Mouse (Mus musculus): ENCODE data around the gene Thrap3. TPM values are rescaled to one million over a fixed set of nuclear protein-coding genes. Genes with fewer than 3 reads are reported as not detected.

The Thrap3 gene
- polyA plus RNA-seq, 1 experiment from 2014 or later = 274 TPM

DNA sequence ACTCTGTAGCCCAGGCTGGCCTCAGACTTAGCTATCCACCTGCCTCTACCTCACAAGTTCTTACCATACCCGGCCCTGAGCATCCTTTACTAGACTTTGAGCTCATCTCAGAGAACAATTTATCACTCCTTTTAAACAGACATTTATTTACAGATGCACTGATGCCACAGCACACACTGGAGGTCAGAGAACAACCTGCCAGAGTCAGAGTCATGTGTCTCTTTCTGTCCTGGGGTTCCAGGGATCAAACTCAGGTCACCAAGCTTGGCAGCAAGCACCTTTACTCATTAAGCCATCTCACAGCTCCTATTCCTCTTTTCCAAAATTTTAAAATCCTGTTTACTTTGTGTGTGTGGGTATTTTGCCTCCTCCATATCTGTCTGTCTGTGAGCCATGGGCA is 2.8 kb upstream of the Thrap3 start:
- no peak overlapping the region for H3K4me2 ChIP-seq (replicated peaks)
- peaks cover 13% of the 10 kb centered on the region for H3K4me1 ChIP-seq
- H3K9ac ChIP-seq (replicated peaks) = no peak overlapping the region
- no peaks in the 10 kb centered on the region for H3K36me3 ChIP-seq
- H3K27ac ChIP-seq (replicated peaks) = no peak overlapping the region
- no peaks in the 10 kb centered on the region for H3K9me3 ChIP-seq
- H3K4me3 ChIP-seq = no peak overlapping the region
- 70% methylated on average over 1 of the region's 1 CpGs for WGBS
- no peaks in the 10 kb centered on the region for H3K27me3 ChIP-seq
- ATAC-seq (ENCODE audit: low FRiP score, low read depth) = no peak

DNA sequence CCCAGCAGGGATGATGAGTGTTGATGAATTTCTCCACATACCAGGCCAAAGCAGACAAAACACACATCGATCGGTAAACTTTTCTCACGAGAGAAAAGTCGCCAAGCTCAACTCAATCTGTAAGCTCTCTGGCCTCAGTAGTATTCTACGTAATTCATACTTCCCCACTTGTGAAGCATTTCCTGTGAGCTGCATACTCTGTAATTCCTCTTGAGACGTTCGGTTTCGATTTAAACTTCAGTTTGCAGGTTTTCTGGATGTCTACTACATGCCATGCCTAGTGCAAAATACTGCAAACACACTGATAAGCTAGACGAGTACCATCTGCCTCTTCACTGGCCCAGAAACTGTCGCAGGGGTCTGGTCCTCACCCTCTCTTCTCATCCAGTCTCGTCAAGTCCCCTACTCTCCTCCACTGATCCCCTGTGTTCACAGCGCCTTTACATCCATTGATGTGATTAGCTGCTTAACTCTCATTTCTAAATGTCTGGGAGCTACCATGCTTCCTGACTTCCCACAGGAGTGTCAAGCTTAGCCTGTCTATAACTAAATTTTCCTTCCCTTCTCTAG is 2.2 kb upstream of the Thrap3 start:
- no peaks in the 10 kb centered on the region for H3K27me3 ChIP-seq
- H3K4me2 ChIP-seq (replicated peaks) = no peak overlapping the region
- H3K9me3 ChIP-seq = no peaks in the 10 kb centered on the region
- no peak overlapping the region for H3K4me3 ChIP-seq
- H3K9ac ChIP-seq (replicated peaks) = no peak overlapping the region
- no peak overlapping the region for H3K27ac ChIP-seq (replicated peaks)
- ATAC-seq (ENCODE audit: low FRiP score, low read depth) = no peak
- WGBS = 90% methylated on average over 12 of the region's 12 CpGs
- peaks cover 19% of the 10 kb centered on the region for H3K4me1 ChIP-seq
- no peaks in the 10 kb centered on the region for H3K36me3 ChIP-seq

DNA sequence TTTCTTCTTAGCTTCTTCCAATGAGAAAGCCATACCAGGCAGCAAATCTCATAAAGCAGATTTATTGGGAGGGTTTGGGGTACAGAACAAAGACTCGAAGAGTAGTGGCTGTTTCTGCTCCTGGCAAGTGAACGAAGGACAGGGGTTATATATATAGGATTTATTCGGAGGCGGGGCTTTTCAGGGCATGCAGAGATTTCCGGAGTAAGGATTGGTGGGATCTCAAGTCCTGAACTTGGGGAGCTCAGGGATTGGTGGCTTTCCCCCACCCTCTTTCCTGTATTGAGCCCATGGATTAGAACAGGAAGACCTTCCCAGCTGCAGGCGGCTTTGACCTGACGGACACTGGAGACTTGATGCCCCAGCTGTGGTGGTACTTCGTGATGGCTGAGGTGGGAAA is 1.5 kb upstream of the Thrap3 start:
- no peak for ATAC-seq (ENCODE audit: low FRiP score, low read depth)
- H3K36me3 ChIP-seq = no peaks in the 10 kb centered on the region
- no peak overlapping the region for H3K4me3 ChIP-seq
- H3K27me3 ChIP-seq = no peaks in the 10 kb centered on the region
- no peaks in the 10 kb centered on the region for H3K9me3 ChIP-seq
- H3K27ac ChIP-seq (replicated peaks) = no peak overlapping the region
- H3K9ac ChIP-seq (replicated peaks) = no peak overlapping the region
- H3K4me2 ChIP-seq (replicated peaks) = no peak overlapping the region
- peaks cover 19% of the 10 kb centered on the region for H3K4me1 ChIP-seq
- 88% methylated on average over 8 of the region's 8 CpGs for WGBS

DNA sequence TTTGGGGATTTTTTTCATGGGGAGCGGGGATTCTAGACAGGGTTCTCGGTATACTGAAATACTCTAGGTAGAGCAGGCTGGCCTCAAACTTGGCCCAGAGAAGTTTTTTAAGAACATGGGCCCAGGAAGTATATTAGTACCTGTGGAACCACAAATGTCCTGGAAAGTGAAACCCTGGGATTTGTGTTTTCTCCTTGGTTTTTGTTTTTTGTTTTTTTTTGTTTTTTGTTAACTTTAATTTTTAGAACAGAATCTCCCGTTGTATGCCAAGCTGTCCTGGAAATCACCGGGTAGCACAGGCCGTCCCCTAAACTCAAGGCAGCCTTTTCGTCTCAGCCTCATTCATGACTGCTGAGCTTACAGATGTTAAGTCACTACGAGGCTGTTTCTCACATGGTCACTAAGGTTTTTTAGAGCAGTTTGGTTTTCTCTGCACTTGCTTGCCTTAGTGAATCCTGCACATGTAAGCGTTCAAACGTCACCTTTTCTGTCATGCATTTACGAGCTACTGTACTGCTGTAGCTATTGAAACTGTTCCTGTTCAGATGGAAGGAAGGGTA is 856 bp upstream of the Thrap3 start:
- H3K4me2 ChIP-seq (replicated peaks) = peak overlapping the region; percentile 56
- no peaks in the 10 kb centered on the region for H3K27me3 ChIP-seq
- H3K27ac ChIP-seq (replicated peaks) = peak overlapping the region; percentile 80
- peak overlapping the region; percentile 55 for H3K9ac ChIP-seq (replicated peaks)
- no peaks in the 10 kb centered on the region for H3K9me3 ChIP-seq
- H3K4me3 ChIP-seq = peak overlapping the region; percentile 76
- no peaks in the 10 kb centered on the region for H3K36me3 ChIP-seq
- no peak for ATAC-seq (ENCODE audit: low FRiP score, low read depth)
- 73% methylated on average over 10 of the region's 10 CpGs for WGBS
- peaks cover 22% of the 10 kb centered on the region for H3K4me1 ChIP-seq

DNA sequence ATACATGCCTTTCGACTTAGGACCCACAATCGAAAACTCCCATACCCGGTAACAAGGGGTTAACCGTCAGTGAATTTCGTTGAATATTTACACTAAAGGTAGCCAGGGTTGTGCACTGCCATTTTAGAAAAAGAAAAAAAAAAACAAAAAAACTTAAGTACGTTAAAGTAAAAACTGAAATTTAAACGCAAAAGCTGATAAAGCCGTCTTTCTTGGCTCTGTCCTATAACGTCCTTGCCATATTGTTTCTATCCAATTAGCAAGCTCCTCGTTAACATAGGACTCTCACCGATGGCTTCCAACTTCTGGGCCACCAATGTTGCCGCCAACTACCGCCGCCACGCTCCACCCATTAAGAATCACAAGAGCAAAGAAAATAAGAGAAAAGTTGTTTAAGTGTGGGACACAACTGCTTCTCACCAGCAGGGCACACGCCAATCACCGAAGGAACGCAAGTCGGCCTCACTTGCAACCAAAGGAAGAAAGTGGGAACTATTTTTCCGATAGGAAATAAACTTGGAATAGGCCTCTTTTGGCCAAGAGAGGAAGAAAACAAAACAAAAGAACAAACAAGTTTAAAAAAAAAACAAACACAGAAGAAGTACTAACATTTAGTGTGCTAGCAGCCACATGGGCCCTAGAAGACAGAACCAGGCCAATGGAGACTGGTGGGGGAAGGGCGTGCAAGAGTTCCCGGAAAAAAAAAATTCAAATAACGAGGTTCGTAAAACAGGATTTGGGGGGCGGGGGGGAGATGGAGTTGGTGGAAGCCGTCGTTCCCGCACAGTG is 852 bp downstream of the Thrap3 start:
- H3K4me2 ChIP-seq (replicated peaks) = peak overlapping the region; percentile 66
- peak overlapping the region; percentile 76 for H3K4me3 ChIP-seq
- 1% methylated on average over 28 of the region's 28 CpGs for WGBS
- H3K36me3 ChIP-seq = no peaks in the 10 kb centered on the region
- ATAC-seq (ENCODE audit: low FRiP score, low read depth) = no peak
- peaks cover 22% of the 10 kb centered on the region for H3K4me1 ChIP-seq
- H3K9me3 ChIP-seq = no peaks in the 10 kb centered on the region
- H3K27ac ChIP-seq (replicated peaks) = peak overlapping the region; percentile 93
- H3K27me3 ChIP-seq = no peaks in the 10 kb centered on the region
- H3K9ac ChIP-seq (replicated peaks) = peak overlapping the region; percentile 86

DNA sequence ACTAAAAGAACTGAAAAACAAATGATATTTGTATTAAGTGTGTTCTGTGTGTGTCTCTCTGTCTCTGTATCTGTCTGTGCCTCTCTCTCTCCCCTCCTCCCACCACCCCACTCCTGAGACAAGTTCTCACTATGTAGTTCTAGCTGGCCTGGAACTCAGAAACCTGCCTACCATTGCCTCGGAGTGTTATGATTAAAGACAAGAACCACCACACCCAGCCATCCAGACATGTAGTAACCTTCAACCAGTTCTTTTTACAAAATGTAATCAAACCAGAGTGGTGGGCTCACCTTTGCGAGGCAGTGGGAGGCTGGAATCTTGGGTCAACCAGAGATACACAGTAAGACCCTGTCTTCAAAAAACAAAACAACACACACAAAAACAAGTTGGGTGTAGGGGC is 1.9 kb downstream of the Thrap3 start:
- H3K9ac ChIP-seq (replicated peaks) = peak overlapping the region; percentile 86; the same call in 1 of the 2 replicates
- ATAC-seq (ENCODE audit: low FRiP score, low read depth) = no peak
- no peak overlapping the region for H3K27ac ChIP-seq (replicated peaks)
- H3K4me2 ChIP-seq (replicated peaks) = peak overlapping the region; percentile 66
- H3K4me1 ChIP-seq = peaks cover 22% of the 10 kb centered on the region
- no peaks in the 10 kb centered on the region for H3K9me3 ChIP-seq
- H3K36me3 ChIP-seq = no peaks in the 10 kb centered on the region
- H3K4me3 ChIP-seq = peak overlapping the region; percentile 76
- no peaks in the 10 kb centered on the region for H3K27me3 ChIP-seq
- WGBS = 81% methylated on average over 2 of the region's 2 CpGs

DNA sequence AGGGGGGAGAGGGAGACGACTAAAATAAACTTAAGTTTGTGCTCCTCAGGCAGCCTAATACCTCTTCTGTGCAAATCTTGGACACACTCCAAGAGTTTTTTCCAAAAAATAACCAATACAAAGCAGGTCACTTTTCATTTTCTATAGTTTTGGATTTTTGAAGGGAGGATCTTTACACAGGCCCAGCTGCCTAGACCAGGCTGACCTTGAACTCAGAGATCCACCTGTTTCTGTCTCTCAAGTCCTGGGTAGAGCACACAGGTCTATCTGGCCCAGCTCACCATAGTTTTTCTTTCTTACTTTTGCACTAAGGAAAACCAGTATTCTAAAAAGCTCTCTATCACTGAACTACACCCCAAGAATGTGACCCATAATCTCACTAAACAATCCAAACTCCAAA is 2.5 kb downstream of the Thrap3 start:
- Histone ChIP-seq H3K36me3 (no peaks in the 10 kb centered on the region), H3K4me2 (replicated peaks) (peak overlapping the region; percentile 66), H3K9me3 (no peaks in the 10 kb centered on the region), H3K4me1 (peaks cover 22% of the 10 kb centered on the region), H3K9ac (replicated peaks) (0 out of 2 replicates have a peak overlapping the region, but pooled peaks have one; percentile 7), H3K27ac (replicated peaks) (no peak overlapping the region), H3K27me3 (no peaks in the 10 kb centered on the region), H3K4me3 (peak overlapping the region; percentile 76; the same call in 1 of the 2 replicates)
- no peak for ATAC-seq (ENCODE audit: low FRiP score, low read depth)
- WGBS = 70% methylated on average over 1 of the region's 1 CpGs

DNA sequence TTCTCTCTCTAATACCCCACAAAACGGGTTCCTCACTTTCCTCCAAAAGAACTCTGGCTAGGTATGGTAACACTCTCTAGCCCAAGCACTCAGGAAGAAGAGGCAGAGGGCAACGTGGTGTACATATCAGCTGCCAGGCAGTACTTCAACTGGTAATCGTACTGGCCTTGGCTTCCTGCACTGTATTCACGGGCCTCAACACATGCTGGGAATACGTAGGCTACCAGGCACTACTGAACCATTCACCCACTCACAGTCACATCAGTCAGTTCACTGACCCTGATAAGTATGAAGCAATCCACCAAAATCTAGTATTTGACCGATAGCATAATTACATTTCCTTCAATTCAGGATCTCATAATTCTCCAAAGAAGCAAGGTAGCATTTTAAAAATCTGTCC is 3.0 kb downstream of the Thrap3 start:
- 88% methylated on average over 6 of the region's 6 CpGs for WGBS
- Histone ChIP-seq H3K27ac (replicated peaks) (no peak overlapping the region), H3K36me3 (no peaks in the 10 kb centered on the region), H3K9ac (replicated peaks) (no peak overlapping the region), H3K4me3 (no peak overlapping the region), H3K4me1 (peaks cover 22% of the 10 kb centered on the region), H3K27me3 (no peaks in the 10 kb centered on the region), H3K9me3 (no peaks in the 10 kb centered on the region), H3K4me2 (replicated peaks) (no peak overlapping the region)
- ATAC-seq (ENCODE audit: low FRiP score, low read depth) = no peak

DNA sequence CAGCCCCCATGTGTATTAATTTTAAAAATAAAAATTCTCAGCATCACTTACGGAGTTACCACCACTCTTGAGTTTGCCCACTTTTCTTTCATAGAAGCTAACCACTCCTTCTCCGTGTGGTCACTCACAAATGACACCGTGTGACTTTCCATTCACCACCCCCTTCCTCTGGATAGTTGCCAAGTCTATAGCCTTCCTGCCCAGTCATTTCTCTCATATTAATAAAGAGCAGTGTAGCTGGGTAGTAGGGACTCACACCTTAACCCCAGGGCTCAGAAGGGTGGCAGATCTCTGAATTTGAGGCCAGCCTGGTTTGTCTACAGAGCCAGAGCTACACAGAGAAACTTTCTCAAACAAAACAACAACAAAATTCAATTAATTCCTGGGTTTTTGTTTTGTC is 5.1 kb downstream of the Thrap3 start:
- WGBS = 94% methylated on average over 3 of the region's 3 CpGs
- Histone ChIP-seq H3K4me1 (peaks cover 18% of the 10 kb centered on the region), H3K27me3 (no peaks in the 10 kb centered on the region), H3K4me3 (no peak overlapping the region), H3K9ac (replicated peaks) (no peak overlapping the region), H3K36me3 (peaks cover 13% of the 10 kb centered on the region), H3K27ac (replicated peaks) (no peak overlapping the region), H3K9me3 (no peaks in the 10 kb centered on the region), H3K4me2 (replicated peaks) (no peak overlapping the region)
- no peak for ATAC-seq (ENCODE audit: low FRiP score, low read depth)

DNA sequence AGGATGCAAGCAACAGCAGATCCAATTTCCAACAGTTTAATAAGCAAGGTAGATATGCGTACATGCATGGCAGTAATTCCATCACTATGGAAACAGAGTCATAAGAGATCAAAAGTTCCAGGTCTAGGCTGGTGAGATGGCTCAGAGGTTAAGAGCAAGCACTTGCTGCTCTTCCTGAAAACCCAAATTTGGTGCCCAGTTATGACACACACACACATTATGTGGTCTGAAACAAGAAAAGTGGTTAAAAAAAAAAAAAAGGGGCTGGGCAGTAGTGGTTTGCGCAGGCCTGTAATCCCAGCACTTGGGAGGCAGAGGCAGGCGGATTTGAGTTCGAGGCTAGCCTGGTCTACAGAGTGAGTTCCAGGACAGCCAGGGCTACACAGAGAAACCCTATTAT is 7.6 kb downstream of the Thrap3 start:
- H3K9ac ChIP-seq (replicated peaks) = no peak overlapping the region
- no peaks in the 10 kb centered on the region for H3K9me3 ChIP-seq

DNA sequence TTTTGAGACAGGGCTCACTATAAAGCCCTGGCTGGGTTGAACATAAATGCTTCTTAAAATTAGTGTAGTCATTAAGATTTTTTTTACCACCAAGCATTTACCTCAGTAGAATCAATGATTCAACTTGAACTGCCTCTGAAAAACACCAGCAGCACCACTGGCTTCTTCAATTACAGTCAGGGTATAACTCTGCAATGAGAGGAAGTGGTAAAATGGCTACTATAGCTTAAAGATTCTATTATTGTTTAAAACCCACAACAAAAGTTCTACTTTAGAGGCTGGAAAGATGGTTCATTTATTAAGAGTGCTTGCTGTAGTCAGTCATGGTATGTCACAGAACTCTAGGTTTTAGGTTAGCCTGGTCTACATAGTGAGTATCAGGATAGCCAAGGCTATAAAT is 8.3 kb downstream of the Thrap3 start:
- ATAC-seq (ENCODE audit: low FRiP score, low read depth) = no peak
- Histone ChIP-seq H3K27ac (replicated peaks) (no peak overlapping the region), H3K36me3 (peaks cover 30% of the 10 kb centered on the region), H3K9ac (replicated peaks) (no peak overlapping the region), H3K4me3 (no peak overlapping the region), H3K4me1 (peaks cover 2% of the 10 kb centered on the region; the same call in 1 of the 2 replicates), H3K9me3 (no peaks in the 10 kb centered on the region), H3K4me2 (replicated peaks) (no peak overlapping the region), H3K27me3 (no peaks in the 10 kb centered on the region)

More for the DNA sequence above, 7.6 kb downstream of the Thrap3 start:
- peaks cover 30% of the 10 kb centered on the region for H3K36me3 ChIP-seq
- WGBS = 98% methylated on average over 4 of the region's 4 CpGs
- no peaks in the 10 kb centered on the region for H3K27me3 ChIP-seq
- no peak overlapping the region for H3K4me2 ChIP-seq (replicated peaks)
- ATAC-seq (ENCODE audit: low FRiP score, low read depth) = no peak
- peaks cover 4% of the 10 kb centered on the region for H3K4me1 ChIP-seq
- no peak overlapping the region for H3K27ac ChIP-seq (replicated peaks)
- no peak overlapping the region for H3K4me3 ChIP-seq

DNA sequence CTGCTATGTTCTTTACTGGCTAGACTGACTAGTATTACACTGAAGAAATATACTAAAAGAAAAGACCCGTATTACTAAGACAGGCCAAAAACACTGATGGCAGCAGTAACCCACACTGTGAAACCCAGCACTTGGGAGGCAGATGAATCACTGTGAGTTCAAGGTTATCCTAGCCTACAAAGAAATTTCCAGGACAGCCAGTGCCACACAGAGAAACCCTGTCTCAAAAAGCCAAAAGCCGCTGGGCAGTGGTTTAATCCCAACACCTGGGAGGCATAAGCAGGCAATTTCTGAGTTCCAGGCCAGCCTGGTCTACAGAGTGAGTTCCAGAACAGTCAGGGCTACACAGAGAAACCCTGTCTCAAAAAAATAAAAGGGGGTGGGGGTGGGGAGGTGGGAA is 11.9 kb downstream of the Thrap3 start:
- 95% methylated on average over 2 of the region's 2 CpGs for WGBS
- Histone ChIP-seq H3K4me1 (no peaks in the 10 kb centered on the region), H3K36me3 (peaks cover 33% of the 10 kb centered on the region), H3K9ac (replicated peaks) (no peak overlapping the region), H3K4me3 (no peak overlapping the region), H3K27me3 (no peaks in the 10 kb centered on the region), H3K4me2 (replicated peaks) (no peak overlapping the region), H3K27ac (replicated peaks) (no peak overlapping the region), H3K9me3 (no peaks in the 10 kb centered on the region)
- no peak for ATAC-seq (ENCODE audit: low FRiP score, low read depth)

Measured in midbrain, embryonic 12.5 days (tissue).